Mouse (Mus musculus) common myeloid progenitor, adult 5-6 weeks (primary cell): Measurements from ENCODE around the gene Nfic. TPM values are rescaled to one million over a fixed set of nuclear protein-coding genes. Genes with fewer than 3 reads are reported as not detected.

Experiments used
- ATAC-seq: replicated peaks from 2 replicates; pipeline ENCODE4 v1.8.0; 2016; ENCODE audit warnings: low read depth, mild to moderate bottlenecking, moderate TSS enrichment, inconsistent platforms; ENCODE audit not compliant: poor library complexity, severe bottlenecking
- total RNA-seq: library from RNA; stranded (forward); fragments of 200-1000, 187-1606 nt; gene quantifications from 2 replicates; pipeline ENCODE4 v1.2.3, GENCODE M21; 2017

Nfic gene
- total RNA-seq, 1 experiment from 2014 or later = 13.7 TPM

DNA sequence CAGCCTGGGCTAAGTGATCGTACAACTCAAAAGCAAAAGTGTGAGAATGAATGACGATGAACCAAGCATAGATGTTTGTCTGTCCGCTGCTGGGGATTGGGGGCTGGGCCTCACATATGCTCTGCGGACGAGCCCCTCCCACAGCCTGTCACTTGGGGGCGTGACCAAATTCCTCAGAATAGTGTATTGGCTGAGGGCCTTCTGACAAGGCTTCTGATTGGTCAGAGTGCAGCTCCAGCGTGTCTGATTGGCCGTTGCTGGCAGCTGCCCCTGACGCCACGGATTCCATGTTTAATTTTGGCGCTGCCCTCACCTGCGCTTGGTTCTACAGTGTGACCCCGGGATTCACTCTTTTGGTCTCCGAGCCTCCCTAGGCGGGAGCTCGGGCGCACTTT lies 22.6 kb downstream of the Nfic start:
- peak; percentile 66 for ATAC-seq

DNA sequence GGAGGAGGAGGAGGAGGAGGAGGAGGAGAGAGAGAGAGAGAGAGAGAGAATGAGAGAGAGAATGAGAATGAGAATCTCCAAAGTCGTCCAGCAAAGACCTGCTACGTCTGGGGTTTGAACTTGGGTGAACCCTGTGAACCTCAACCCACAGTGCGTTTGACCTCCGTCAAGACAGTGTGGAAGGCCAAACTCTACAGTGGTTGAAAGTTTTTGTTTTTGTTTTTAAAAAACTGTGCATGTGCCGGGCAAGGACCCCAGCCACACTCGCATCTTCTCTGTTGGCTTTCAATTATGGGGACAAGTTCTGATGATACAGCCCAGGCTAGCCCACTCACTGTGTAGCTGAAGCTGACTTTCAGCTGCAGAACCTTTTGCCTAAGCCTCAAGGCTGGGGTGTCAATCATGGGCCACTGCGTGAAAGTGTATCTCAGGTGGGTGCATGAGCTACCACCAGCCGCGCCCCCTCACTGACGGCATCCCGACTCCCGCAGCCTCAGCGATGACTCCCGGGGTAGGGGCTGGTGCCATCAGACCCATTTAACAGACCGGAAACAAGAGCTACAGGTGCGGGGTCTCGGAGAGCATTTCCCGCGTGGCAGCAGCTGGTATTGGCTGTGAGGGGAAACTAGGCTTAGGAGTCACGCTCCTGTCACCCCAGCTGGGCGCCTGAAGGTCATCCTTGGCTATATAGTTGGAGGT lies 23.1 kb downstream of the Nfic start:
- no peak for ATAC-seq

DNA sequence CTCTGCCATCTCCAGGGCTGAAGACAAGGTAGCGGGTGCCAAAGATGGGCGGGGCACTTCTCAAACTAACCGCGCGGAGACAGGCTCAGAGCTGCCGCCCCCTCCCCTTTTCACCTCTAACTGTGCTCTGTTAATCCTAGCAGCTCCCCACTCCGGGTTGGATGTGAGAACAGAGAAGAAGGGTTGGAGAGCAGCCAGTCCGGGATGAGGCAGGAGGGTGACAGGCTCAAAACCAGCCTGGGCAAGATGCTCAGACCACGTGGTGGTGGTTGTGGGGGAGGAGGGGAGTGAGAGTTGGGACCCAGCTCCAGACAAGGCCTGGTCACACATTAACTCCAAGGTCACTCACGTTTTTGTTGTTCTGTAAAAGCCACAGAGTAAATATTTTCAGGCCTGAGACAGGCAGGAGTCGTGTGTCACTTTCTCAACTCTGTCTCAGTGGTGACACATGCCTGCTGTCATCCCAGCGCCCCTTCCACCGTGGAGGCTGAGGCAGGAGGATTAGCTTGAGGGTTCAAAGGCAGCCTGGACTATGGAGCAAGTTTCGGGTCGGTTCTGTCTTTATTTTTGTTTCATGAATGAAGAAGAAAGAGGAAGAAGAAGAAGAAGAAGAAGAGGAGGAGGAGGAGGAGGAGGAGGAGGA lies 23.8 kb downstream of the Nfic start:
- no peak for ATAC-seq

DNA sequence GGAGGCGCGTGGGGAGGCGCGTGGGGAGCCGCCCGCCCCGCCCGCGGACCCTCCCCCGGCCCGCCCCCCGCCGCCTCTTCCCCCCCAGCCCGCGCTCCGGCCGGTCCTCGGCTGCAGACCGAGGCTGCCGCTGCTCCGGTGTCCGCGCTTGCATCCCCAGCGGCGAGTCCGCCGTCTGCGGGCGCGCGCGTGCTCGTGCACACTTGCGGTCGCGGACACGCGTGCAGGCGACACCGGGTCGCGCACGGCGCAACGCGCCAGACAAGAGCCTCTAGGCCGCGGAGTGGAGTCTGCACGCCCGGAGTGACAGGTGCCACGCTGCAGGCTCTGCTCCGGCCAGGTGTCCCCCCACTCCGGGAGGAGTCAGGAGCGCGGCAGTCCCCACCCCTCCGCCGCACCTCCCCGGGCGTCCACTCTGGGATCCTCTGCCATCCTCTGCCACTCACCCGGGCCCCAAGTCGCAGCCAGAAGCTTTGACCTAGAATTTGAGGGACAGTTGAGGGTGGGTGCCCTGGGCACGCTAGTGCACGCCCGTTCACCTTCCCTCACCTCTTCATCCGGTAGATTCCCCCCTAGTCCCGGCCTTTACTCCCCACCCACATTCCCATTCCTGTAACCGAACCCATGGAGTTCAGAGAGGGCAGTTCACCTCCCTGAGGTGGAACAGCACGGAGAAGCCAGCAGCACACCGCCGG lies 24.5 kb downstream of the Nfic start:
- ATAC-seq = no peak

DNA sequence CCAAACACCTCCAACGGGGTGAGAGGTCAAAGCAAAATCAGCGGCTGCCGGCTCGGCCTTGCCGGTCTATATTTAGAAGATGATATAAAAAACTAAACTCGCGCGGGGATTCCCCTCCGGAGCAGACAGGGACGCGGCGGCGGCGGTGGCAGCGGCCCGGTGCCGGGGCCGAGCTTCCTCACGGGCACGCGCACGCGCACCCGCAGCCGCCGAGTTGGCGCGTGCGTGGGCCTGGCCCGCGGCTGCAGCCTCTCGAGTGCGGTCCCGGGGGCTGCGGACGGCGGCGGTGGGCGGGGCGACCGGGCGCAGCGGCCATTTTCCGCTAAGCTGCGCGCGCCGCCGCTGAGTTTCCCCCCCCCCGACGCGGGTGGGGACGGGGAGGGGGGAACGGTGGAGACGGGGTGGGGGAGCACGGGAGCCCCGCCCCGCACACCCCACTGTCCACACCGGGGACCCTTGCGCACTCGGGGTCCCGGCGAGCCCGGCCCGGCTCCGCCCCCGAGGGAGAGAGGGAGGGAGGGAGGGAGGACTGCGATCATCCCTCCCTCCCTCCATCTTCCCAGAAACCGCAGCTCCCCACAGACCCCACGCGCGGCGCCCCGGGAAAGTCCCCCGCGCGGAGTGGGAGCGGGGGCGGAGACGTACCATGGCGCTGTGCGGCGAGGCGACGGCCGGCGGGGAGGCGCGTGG lies 25.1 kb downstream of the Nfic start:
- no peak for ATAC-seq

DNA sequence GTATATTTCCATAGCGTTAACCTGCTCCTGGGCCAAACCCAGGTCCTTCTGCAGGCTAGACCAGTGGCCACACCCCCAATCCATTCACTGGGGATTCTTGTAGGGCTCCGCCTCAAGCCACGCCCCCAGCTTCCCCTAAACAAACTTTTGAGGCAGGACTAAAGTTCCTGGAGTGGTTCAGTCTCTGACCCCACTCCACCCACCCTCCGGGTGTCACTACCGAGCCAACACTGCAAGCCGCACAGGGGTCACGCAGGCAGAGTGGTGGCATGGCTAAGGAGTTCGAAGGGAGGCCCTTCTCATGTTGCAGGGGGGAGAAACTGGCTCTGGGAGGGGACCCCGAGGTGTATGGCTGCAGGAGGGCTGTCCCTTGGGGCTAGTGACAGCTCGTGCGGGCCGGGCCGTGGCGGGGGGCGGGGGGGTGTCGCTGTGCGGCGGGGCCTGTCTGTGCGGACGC lies 25.8 kb downstream of the Nfic start:
- peak; percentile 40 for ATAC-seq

DNA sequence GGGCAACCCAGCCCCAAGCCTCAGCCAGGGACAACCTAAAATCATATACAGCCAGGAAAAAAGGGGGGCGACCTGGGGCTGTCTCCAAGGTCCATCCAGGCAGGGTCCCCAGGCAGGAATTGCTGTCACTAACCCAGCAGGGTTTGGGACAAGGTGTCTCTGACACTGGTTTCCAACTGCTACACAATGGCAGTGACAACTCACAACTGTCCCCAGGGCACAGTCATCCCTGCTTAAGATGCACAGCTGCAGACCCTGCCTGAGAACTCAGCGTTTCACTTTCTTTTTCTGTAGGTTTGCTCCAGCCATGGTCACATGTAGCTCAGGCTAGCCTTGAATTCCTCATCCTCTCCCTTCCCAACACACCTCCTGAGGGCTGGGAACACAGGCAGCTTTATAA lies 26.3 kb downstream of the Nfic start:
- no peak for ATAC-seq

DNA sequence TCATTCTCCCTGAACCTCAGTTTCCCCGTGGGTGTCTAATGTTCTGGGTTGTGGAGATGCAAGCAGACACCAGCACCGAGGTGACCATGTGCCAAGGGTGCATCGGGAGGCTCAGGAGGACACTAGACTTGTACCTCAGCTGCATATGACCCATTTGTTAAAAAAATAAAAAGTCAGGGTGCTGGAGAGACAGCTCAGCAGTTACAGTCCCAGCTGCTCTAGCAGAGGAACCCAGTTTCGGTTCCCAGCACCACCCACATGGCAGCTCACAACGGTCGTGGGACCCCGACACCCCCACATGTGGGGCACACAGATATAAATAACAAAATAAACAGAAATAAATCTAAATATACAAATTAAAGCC lies 26.9 kb downstream of the Nfic start:
- ATAC-seq = no peak

DNA sequence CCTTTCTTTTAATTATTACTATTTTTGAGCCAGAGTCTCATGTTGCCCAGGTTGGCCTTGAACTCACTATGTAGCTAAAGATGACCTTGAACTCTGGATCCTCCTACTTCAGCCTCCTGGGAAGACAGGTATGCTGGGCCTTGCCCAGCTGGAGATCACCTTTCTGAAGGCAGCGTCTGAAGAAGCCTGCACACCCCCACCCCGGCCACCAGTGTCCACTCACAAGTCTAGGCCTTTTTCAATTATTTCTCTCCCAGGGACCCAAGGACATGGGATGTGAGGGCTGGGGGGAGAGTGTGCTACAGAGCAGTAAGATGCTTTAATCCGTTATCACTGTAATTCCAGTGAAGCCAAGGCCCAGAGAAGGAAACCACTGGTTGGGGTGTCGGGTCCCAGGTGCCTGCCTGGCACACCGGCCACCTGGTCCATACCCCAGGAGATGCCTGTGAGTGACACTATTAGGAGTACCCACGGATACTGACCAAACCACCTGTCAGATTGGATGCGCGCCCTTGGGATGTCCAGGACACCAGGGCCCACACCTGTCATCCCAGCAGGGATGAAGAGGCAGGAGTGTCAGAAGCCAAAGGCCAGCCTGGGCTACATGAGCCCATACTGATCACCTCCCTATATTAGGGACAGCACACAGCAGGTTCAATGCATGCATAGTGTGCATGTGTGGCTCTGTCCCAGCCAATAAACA lies 27.5 kb downstream of the Nfic start:
- no peak for ATAC-seq

DNA sequence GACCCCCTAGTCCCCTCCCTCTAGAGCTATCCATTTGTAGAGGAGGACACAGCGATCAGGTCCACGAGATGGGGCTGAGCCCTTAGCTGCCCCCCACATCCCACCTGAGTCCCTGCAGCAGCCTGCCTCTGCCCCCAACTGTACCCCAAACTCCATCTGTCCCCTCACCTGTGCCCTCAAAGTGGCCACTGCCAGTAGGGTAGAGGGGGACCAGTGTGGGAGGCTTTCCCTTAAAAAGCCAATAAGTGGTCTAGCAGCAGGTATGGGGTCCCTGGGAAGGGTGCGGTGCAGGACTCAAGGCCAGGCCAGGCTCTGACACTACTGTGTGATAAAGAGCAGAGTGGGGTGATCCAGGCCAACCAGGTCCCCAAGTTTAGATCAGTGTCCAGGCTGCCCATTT lies 28.1 kb downstream of the Nfic start:
- ATAC-seq = no peak

DNA sequence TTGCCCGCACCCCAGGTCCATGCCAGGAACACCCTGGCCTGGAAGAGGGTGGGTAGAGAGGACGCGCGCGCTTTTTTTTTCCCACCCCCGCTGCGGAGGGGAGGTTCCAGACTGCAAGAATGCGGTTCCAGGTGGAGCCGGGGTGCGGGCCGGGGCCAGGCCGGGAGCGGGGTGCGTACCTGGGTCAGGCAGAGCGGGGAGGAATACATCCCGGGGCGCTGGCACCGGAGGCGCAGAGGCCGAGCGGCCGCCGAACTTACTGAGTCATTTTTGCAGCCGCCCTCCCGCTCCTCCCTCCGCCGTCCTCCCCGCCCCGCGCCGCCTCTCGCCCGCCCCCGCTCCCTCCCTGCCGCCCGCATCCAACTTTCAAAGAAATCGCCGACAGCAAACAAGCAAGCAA lies 28.5 kb downstream of the Nfic start:
- ATAC-seq = no peak

DNA sequence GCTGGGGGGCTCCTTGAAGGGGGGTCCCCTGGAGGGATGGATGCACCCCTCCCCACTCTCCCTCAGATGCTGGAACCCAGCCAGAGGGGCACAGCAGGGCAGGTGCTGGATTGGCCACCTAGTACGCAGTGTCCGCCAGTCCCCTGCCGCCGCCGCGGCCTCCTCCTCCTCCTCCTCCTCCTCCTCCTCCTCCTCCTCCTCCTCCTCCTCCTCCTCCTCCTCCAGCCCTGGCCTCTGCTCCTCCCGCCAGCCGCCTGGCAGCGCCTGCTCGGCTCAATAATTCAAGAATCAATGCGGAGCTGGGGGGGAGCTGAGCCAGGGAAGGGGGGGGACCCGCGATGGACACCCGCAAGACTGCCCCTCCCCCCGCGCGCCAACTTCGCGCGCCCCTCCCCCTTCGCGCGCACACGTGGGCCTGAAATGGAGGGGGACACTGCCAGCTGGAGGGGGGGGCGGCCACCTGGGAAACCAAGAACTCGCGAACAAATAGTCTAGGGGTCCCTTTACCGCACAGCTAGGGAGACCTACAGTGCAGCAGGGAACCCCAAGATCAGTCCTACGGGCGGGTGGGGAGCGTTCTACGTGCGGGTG lies 29.3 kb downstream of the Nfic start:
- no peak for ATAC-seq

DNA sequence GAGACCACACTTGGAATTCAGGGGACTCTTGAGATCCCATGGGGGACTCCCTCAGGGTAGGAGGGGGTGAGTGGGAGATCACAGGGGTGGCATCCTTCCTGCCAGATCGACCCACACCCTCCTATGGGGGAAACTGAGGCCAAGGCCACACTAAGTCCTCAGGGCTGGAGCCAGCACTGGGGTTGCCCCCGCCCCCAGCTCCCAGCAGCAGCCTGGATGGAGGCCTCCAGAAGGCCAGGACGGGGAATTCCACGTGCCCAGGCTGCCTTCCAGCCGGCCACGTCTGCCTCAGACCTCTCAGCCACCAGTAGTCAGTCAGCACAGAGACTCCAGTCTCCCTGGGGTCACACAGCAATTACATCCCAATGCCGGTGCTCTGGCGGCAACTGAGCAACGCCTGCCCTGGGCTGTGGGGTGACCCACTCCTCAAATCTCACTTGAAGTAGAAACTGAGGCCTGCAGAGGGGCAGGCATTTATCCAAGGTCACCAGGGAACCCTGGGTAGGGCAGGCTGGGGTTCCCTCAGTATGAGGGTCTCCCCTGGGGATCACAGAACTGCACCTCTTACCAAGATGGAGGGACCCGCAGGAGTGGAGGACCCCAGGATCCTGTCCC lies 30.1 kb downstream of the Nfic start:
- ATAC-seq = no peak

DNA sequence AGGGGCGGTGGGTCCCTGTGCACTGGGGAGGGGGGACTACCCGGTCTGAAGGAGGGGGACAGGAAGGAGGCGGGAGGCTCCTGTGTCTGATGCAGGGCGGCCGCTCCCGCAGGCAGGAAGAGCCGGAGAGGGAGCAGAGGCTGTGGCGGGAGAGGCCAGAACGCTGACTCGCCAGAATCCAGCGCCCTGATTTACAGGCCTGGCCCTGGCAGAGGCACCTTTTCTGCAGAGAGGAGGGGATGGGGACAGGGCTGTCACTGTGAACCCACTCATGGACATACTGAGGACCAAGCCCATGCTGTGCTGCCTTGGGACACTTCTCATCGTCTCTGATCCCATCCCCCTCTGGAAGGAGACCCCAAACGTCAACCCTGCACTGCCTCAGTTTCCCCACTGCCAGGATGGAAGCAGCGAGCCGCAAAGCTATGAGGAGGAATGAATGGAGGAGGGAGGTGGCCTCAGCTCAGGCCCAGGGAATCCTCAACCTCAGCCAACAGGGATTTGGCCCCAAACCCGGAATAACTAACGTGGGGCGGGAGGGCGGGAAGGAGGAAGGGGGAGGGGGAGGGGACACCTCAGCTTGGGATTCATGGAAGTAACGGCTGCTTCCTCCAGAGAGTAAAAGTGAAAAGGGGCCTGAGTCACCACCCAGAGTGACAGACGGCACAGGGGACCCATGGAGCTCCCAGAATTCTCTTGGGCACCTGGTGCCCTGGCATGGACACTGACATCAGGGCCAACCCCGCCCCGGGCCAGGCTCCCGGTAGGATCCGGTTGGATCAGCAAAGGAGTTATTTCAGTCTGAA lies 31.0 kb downstream of the Nfic start:
- 0 out of 2 replicates have a peak, but pooled peaks have one; percentile 9 for ATAC-seq

DNA sequence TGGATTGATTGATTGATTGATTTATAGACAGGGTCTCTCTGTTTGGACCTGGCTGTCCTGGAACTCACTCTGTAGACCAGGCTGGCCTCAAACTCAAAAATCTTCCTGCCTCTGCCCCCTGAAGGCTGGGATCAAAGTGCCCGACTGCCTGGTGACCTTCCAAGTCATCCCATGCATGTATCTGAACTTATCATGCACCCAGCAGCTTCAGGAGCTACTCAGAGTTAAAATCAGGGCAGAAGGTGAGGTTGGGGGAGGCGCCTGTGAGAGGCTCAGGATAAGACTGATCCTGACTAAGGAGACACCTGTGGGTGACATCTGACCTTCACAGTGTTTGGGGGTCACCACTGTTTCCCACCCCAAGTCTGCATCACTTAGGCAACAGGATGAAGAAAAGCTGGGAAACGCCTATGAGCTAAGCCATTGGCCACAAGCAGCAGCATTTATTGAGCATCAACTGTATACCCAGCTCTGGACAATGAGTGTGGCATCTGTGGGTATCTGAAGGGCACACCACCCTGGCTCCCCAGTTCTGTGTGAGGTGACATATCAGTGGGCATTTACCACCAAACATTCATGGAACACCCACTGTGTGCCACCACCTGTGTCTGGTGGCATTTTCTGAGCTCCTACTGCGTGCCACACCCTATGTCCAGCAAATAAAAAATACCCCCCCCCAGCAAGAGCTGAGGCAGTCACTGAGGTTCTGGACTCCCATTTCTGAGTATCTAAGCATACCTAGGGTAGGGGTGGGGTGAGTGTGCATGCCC lies 31.8 kb downstream of the Nfic start:
- no peak for ATAC-seq

DNA sequence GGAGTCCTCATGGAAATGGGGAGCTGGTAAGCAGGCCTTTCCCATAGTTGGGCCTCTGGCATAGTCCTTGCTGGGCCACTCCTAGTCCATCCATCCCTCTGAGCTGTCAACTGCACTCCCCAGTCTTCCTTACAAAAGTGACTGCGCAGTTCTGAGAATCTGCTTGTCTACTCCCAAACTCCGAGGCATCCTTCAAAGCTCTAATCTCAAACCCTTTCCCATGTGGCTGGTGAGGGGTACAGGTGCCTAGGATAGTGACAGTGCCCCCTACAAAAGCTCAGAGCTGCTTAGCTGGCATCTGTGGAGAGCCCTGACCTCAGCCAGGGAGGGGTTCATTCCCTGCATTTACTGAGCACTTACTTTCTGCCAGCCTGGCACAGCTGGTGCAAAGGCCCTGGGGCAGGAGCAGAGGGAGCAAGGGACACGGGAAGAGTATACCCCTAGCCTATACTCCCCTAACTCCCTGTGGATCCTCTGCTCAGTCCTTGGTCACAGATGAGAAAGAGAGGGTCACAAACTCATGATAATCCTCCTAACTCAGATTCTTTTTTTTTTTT lies 32.7 kb downstream of the Nfic start:
- no peak for ATAC-seq

DNA sequence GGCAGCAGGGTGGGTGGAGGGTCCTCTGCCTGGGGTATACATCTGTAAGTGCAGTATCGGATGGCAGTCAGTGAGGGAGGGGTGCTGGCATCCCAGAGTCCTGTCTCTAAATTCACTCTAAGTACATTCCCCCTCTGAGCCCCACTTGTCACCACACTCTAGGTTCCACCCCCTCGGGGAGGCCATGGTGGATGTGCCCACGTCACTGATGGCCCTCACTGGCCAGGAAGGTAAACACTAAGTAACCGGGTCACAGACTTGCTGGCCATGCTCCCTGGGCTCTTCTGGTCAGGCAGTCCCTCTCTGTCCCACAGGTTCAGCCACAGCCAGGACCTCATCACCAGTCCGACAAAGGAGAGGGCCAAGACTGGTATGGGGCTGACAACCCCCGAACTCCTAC lies 33.2 kb downstream of the Nfic start:
- no peak for ATAC-seq

DNA sequence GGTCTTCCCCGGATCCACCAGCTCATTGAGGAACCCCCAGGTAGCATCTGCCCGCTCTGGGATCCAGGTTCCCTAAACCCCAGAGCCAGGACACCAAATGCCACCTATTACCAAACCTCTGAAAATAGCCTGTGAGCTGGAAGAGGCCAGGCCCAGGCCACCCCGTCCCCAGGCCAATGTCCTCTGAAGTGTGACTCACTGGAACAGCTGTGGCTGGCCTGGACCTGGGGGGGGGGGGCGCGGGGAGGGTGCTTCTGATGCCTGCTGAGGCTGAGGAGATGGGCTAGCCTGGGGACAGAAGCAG lies 33.7 kb downstream of the Nfic start:
- ATAC-seq = no peak
